Mouse (Mus musculus) G1E (cell line): ENCODE results near the gene Zfp13.

Experiments used
- CTCF ChIP-seq: IDR thresholded peaks from 2 replicates; pipeline ENCODE4 v1.5.1; 2012; ENCODE audit warnings: low read depth, low read length, inconsistent platforms, mixed read lengths
- GATA1 ChIP-seq: IDR thresholded peaks from 2 replicates; pipeline ENCODE4 v1.6.1; 2012; ENCODE audit warnings: borderline replicate concordance, low read length, inconsistent platforms, mixed read lengths
- POLR2AphosphoS5 ChIP-seq: IDR thresholded peaks from 2 replicates; pipeline ENCODE4 v1.6.1; 2012; ENCODE audit warnings: low read depth, low read length, inconsistent platforms; ENCODE audit not compliant: insufficient replicate concordance

- TF ChIP-seq CTCF (no peak), POLR2AphosphoS5 (no peak), GATA1 (no peak)
These were observed 45.6 kb downstream of the Zfp13 start for GRCm38 (mm10) chr17:23553634-23554120.
